Mouse (Mus musculus): ENCODE measurements at regions not wholly inside any gene's neighbourhood (a gene's known extent, or its start where the extent isn't known, plus 50 kb on each side); places are given as distances from the start of the nearest gene placed in this dataset.

- peak; percentile 58 for DNase-seq (ENCODE audit: low read depth)
These were observed 151.8 kb downstream of the Mrgpra4 start for GRCm38 (mm10) chr7:47830124-47830523.

GRCm38 (mm10) chr7:47781373-47781772 is 180.2 kb upstream of the Mrgpra3 start:
- no peak for DNase-seq (ENCODE audit: low read depth)

GRCm38 (mm10) chr7:47747528-47747927 is 146.4 kb upstream of the Mrgpra3 start:
- DNase-seq (ENCODE audit: low read depth), result peak; percentile 72

DNA sequence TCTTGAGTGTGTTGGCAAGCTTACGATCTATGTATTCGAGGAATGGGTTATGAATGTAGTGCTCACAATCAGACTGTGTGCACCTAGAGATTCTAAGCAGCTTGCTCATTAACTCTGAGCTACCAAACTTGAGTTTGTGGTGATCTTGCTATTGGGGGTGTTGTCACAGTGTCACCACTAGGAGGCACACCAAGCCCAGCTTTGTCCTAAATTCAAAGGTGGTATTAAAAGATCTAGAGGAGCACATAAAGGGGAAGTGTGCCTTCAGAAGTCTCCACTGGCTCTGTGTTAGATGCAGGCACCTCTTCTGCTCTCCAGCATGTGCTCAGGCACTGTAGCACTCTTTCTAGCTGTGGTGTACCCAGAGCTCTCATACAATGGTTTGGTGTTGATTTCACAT is 138.9 kb upstream of the Mrgpra3 start:
- peak; percentile 58 for DNase-seq (ENCODE audit: low read depth)

DNA sequence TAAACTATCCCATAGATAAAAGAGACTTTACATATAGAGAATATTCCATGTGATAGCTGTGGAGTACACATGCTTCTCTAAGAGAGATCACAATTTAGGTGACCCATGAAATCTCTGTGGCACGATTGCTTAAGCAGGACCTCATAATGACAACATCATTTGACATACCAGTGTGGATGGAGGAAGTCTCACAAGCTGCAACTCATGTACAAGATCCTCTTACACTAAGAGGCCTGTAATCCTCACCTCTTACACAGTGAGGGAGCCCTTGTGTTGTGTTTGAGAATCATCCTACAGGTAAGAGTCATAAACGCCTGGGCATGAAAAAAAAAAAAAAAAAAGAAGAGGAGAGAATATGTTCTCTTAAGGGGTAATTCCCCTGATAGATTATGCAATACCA is 89.9 kb upstream of the Mrgpra3 start:
- DNase-seq (ENCODE audit: low read depth), result no peak

- DNase-seq (ENCODE audit: low read depth), result no peak
These were observed 75.8 kb upstream of the Mrgpra3 start for GRCm38 (mm10) chr7:47676999-47677398.
